Mouse (Mus musculus): Measurements from ENCODE around the gene 1700016D06Rik. TPM values are rescaled to one million over a fixed set of nuclear protein-coding genes. Genes with fewer than 3 reads are reported as not detected.

Gene 1700016D06Rik
- total RNA-seq, 4 experiments from 2014 or later, result not detected

- DNase-seq (ENCODE audit: low spot score in 2 of 2), result peak; percentile 92 to 97
These were observed 65.2 kb downstream of the 1700016D06Rik start, which contains the start of gene Ankrd10 for GRCm38 (mm10) chr8:11635611-11636081. Gene Ankrd10, minus strand, starts transcription at chr8:11635757.

- peak; percentile 64 to 77 for DNase-seq (ENCODE audit: low spot score in 2 of 2)
These were observed 65.8 kb downstream of the 1700016D06Rik start for GRCm38 (mm10) chr8:11635012-11635577.

- DNase-seq (ENCODE audit: low spot score in 2 of 2), result no peak
These were observed 66.4 kb downstream of the 1700016D06Rik start for GRCm38 (mm10) chr8:11634331-11635011.

GRCm38 (mm10) chr8:11633414-11633813 lies 67.4 kb downstream of the 1700016D06Rik start:
- no peak for DNase-seq (ENCODE audit: low spot score in 2 of 2)

GRCm38 (mm10) chr8:11632406-11632805 lies 68.5 kb downstream of the 1700016D06Rik start:
- DNase-seq (ENCODE audit: low spot score in 2 of 2), result peak; percentile 27 to 38

- no peak for DNase-seq (ENCODE audit: low spot score in 2 of 2)
These were observed 71.7 kb downstream of the 1700016D06Rik start for GRCm38 (mm10) chr8:11629206-11629605.

GRCm38 (mm10) chr8:11628506-11629132 lies 72.2 kb downstream of the 1700016D06Rik start:
- peak; percentile 52 to 59 for DNase-seq (ENCODE audit: low spot score in 2 of 2)

GRCm38 (mm10) chr8:11627717-11628116 lies 73.1 kb downstream of the 1700016D06Rik start:
- no peak for DNase-seq (ENCODE audit: low spot score in 2 of 2)

- no peak for DNase-seq (ENCODE audit: low spot score in 2 of 2)
These were observed 75.8 kb downstream of the 1700016D06Rik start for GRCm38 (mm10) chr8:11625084-11625483.

GRCm38 (mm10) chr8:11619091-11619490 lies 81.8 kb downstream of the 1700016D06Rik start:
- DNase-seq (ENCODE audit: low spot score in 2 of 2), result no peak

- DNase-seq (ENCODE audit: low spot score in 2 of 2), result no peak
These were observed 82.8 kb downstream of the 1700016D06Rik start for GRCm38 (mm10) chr8:11618063-11618462.

- DNase-seq (ENCODE audit: low spot score in 2 of 2), result peak in 1 of 2 experiments; percentile 25
These were observed 84.6 kb downstream of the 1700016D06Rik start for GRCm38 (mm10) chr8:11616294-11616693.

GRCm38 (mm10) chr8:11614126-11614835 lies 86.6 kb downstream of the 1700016D06Rik start:
- no peak for DNase-seq (ENCODE audit: low spot score in 2 of 2)

GRCm38 (mm10) chr8:11608848-11609247 lies 92.0 kb downstream of the 1700016D06Rik start:
- DNase-seq (ENCODE audit: low spot score in 2 of 2), result no peak

Small RNA genes within 50 kb of the gene (microRNA-seq; reads per million reads assigned to microRNA genes)
- not detected for gene Mir7238

Other genes starting within 250 kb of the 1700016D06Rik start
- gene Rab20, start 222.4 kb downstream of the 1700016D06Rik start, total RNA-seq (2022), result 1 to 10 TPM; 3.8 to 5.2 (median 4.3) TPM
- 10 to 100 TPM; 23.8 to 29.1 (median 26.4) TPM for gene Naxd, start 203.6 kb downstream of the 1700016D06Rik start, total RNA-seq (2022)
- gene Cars2, start 150.3 kb downstream of the 1700016D06Rik start, total RNA-seq (2022), result 10 to 100 TPM; 14.9 to 17.4 (median 17.0) TPM
- gene Ing1, start 145.5 kb downstream of the 1700016D06Rik start, total RNA-seq (2022), result 10 to 100 TPM; 10.9 to 13.4 (median 12.5) TPM
- gene Ankrd10, start 65.3 kb downstream of the 1700016D06Rik start, total RNA-seq (2022), result 10 to 100 TPM in 2 of 4 experiments, 1 to 10 TPM in 2; 9.1 to 13.0 (median 11.0) TPM
- 10 to 100 TPM; 26.8 to 33.1 (median 29.5) TPM for gene Arhgef7, start 26.7 kb upstream of the 1700016D06Rik start, total RNA-seq (2022)
- gene Tex29, start 139.4 kb upstream of the 1700016D06Rik start, total RNA-seq (2022), result not detected